Mouse (Mus musculus) olfactory bulb, adult 2 months (tissue): ENCODE results near the gene Homer2.

Experiments used
- CTCF ChIP-seq: fragments of 200-500 bp; IDR thresholded peaks from 2 replicates; pipeline ENCODE4 v1.5.1; 2012; ENCODE audit warnings: low read depth, mild to moderate bottlenecking, low read length, moderate library complexity; ENCODE audit not compliant: insufficient read depth
- POLR2A ChIP-seq: fragments of 200-500 bp; IDR thresholded peaks from 2 replicates; pipeline ENCODE4 v1.6.1; 2012; ENCODE audit warnings: mild to moderate bottlenecking, low read depth, low read length, moderate library complexity; ENCODE audit not compliant: insufficient read depth

DNA sequence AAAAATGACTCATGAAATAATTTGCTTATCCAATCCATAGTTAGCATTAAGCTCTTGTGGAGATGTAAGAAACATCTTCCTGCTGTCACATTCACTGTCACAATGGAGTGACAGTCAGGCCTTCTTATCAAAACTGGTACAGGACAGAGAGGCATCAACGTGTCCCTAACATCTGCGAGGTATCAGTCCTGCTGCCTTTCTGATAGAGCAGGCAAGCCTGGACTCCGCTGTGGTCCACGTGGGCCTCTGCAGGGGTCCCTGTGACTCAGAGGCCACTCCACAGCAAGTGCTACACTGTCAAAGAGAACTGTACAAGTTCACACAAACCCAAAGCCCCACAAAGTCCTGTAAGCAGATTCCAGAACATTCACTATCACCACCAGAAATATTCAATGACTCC lies 101.8 kb downstream of the Homer2 start:
- TF ChIP-seq CTCF: no peak
- no peak for TF ChIP-seq POLR2A
